Mouse (Mus musculus) kidney, adult 8-10 months (tissue): ENCODE data around the gene Eif4e.
A peak's percentile ranks its signal among the peaks of the same experiment; 100 is the strongest.

ENCODE experiments used
- DNase-seq, 2 experiments: peaks; one replicate each; pipeline ENCODE4 v3.0.0; 2022

Eif4e gene

DNA sequence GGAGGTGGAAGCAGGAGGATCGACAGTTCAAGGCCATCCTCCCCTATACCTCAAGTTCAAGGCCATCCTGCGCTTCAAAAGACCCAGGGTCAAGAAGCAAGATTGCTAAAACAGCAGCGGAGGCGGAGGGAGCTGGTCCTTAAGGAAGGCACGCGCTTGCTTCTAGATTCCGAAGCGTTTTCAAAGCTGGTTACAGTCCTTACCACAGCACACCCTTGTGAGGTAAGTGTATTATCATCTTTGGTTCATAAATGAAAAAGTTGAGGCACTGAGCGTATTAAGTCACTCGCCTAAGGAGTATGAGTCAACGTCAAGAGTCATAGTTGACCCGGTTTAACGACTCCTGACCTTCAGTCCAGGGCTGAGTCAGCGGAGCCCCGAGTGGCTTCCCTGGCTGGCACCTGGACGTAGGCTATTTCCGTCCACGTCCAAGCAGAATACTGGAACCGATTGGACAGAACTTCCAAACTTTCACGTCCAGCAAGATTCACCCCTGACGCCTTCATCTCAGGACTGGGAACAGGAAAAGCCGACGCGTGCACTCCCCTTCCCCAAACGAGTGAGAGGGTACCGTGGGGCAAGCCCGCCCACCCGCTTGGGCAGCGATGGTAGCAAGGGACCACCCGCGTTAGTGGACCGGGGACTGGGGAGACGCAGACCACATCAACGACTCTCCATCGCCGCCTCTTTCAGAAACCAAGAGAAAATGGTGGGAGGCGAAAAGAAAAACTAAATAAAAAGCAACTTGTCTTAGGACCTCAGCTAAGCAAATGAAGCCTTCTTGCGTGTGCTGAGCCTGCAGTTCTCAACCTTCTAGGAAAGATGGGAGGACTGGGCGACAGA lies at the start of gene Eif4e:
Gene Eif4e (plus strand): TSS at position 107 of the 843 bp plus-strand sequence.
- DNase-seq, result peak; percentile 74 to 84

DNA sequence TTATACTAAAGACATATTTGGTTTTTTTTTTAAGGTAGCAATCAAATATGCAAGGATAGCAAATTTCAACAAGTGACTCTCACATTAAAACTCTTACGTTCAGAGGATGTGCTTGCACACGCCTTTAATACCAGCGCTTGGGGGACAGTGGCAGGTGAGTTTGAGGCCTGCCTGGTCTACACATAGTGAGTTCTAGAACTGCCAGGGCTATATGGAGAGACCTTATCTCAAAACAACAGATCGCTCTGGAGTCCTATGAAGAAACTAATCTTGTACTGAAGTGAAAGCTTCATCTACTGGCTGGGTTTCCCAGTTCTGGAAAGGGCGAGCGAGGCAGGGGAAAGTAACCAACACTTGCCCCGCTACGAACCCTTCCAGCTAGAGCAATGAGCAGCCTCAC lies 46.5 kb upstream of the Eif4e start:
- no peak for DNase-seq

DNA sequence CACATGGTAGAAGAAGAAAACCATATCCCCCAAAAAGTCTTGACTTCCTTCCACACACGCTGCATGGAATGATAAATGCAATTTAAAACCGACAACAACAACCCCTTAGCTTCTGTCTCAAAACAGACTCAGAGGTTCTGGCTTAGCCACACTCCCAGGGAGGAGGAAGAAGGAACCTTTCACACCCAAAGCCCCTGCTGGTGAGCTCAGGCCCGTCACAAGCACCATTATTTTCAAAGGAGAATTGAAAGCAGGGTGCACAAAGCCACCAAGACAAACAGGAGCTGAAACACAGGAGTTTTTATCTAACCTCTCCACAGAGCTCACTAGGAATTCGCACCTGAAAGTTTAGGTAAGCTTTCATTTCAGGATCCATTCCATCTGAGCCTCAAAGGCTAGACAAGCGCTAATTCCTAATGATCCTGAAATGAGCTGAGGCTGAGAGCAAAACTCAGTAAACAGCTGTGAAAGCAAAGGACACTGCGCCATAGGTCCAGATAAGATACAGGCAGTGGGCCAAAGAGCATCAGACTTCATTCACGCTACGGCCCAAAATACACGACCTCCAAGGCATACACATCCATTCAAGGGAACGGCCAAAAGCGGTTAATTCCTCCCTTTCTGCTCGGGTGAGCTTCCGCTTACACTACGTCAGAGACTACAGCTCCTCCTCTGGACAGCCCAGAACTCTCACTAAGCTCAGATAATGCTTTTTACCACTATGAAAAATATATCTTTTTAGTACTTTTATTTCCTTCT lies 44.3 kb upstream of the Eif4e start:
- no peak for DNase-seq

DNA sequence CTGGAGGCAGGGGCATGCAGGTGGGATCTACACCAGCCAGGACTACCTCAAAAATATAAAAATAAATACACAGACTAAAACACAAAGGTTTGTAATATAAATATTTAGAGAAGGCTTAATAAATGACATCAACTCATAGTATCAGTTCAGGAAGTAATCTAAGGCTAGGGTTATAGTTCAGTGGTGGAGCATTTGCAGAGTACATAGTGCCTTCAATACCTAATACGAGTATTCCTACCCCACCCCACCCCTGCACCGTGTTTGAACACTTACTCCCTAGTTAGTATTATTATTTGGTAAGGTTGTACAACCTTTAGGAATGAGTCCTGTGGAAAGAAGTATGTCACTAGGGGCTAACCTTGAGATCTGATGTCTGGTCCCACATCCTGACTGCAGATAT lies 42.7 kb upstream of the Eif4e start:
- no peak for DNase-seq

DNA sequence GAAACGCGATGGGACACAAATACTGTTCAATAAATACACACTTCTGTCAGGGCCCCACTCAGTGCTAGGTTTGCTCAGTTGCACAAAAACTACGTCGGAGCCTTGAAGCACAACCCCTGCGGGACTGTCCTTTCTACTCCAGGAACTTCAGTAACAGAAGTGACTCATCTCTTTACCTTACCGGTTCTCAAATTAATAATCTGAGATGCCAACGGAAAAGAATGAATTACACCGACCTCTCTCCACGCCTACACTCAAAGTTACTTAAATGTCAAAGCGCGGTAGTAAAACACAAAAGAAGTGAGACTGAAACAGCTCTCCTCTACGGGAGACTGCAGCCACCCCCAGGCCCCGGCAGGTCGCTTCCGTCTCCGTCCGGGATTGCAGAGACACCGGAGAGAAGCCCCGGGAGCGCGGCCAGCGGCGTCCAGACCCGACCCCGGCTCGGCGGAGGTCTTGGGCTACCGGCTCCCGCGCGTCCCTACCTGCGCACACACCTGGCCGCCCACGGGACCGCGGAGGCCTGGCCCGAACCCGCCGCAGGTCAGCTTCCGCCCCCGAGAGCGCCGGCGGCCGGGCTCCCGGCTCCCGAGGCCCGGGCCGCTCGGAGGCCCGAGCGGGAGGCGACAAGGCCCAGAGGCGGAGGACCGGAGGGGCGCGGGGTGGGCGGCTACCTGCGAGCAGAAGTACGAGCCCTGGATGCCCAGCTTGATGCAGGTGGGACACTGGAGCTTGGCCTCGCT lies 37.2 kb upstream of the Eif4e start:
- DNase-seq, result peak in 1 of 2 experiments; percentile 24

DNA sequence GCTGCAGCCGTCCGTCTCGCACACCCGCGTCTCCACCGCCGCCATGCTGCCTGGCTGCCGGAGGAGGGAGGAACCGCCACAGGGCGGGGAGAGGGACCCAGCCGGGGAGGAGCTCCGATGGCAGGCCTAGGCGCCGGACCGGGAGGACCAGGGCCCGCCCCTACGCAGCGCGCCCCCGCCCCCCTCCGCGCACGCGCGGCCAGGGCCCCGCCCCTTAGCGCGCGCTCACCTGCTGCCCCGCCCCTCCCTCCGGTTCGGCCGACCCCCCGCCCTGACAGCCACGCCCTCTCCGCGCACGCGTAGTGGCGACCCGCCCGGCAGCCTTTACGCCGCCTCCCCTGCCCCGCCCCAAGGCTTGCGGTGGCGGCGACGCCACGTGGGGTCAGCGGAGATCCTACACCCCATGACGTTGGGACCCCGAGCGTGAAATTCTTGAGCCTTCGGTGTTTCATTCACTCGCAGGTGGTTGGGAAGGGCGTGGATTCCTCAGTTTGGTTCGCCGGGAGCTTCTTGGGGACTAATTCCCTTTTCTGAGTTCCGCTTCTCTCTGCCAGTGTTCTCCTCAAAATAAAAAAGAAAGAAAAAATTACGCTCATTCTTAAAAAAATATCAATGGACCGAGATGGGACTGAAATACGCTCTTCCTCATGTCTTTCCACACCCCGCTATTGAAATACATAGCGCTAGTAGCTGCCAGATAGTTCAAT lies 36.5 kb upstream of the Eif4e start, which contains the start of gene Metap1:
Gene Metap1 (minus strand): TSS at position 189 of the 707 bp plus-strand sequence.
- peak; percentile 93 for DNase-seq

DNA sequence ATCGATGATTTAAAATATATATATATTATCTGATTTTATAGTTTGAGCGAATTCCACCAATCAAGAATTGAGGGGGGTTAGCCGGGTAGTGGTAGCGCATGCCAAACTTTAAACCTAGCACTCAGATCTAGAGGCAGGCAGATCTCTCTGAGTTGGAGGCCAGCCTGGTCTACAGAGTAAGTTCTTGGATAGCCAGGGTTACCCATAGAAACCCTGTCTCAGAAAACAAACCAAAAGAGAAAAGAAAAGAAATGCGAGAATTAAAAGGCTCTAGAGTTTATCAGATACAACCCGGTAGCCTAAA lies 36.0 kb upstream of the Eif4e start:
- DNase-seq, result no peak

DNA sequence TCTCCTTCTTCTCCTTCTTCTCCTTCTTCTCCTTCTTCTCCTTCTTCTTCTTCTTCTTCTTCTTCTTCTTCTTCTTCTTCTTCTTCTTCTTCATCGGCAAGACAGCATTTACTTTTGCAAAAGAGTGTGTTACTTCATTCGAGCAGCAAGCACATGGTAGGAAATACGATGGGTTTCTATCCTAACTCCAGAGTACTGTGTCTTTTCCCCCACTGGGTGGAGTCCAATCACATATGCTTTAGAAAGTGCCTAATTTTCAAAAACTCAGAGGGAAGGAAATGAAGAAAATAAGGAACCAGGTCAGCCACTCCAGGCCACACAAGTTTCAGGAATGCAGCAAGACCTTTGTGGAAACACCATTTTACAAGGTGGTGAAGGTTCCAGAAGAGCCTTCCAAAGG lies 32.3 kb upstream of the Eif4e start:
- no peak for DNase-seq

DNA sequence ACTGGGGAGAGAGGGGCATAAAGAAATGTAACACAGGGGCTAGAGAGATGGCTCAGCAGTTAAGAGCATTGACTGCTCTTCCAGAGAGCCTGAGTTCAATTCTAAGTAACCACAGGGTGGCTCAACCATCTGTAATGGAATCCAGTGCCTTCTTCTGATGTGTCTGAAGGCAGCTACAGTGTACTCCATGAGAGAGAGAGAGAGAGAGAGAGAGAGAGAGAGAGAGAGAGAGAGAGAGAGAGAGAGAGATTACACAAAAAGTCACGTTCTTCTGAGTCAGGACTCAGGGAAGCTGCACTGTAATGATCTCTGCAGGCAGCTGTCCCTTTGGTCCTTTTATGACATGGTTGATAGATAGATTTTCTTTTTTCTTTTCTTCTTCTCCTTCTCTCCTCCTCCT lies 31.4 kb upstream of the Eif4e start:
- no peak for DNase-seq

DNA sequence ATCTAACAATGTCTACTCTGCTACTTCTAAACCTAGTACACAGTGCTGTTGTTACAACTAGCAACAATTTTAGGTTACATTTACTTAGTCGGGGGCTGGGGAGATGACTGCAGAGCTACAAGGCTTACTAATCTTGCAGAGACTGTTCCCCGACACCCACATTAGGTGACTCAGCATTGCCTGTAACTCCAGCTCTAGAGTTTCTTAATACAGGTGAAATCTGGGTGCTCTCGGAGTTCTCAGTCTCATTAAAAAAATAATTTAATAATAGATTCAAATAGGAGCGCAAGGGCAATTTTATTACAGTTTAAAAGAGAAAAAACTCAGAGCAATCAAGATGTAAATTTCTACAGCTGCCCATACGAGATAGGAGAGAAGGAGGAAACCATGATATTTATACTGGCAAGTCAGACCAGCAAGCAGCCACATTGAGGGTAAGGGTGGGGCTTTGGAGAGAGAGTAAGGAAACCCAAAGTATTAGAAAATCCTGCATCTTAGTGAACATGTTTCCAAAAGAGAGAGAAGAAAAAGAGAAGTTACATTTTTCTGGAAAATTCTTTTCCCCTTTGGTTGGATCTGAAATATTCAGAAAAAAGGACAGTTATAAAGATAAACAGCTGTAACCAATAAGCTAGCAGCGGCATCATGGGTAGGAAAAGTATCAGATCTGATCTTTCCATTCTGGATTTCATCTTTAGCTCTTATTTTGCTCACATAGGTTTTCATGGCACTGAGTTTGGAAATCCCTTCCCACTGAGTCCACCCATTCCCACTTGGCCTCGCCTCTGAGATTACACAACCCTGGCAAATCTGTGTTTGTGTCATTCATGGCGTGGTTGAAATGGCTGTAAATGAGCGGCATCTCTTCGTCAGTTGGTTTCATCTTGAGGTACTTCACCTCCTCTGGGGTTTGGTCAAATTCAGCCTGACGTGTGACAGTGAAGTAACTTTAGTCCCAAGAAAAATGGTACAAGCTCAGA lies 30.5 kb upstream of the Eif4e start:
- no peak for DNase-seq

DNA sequence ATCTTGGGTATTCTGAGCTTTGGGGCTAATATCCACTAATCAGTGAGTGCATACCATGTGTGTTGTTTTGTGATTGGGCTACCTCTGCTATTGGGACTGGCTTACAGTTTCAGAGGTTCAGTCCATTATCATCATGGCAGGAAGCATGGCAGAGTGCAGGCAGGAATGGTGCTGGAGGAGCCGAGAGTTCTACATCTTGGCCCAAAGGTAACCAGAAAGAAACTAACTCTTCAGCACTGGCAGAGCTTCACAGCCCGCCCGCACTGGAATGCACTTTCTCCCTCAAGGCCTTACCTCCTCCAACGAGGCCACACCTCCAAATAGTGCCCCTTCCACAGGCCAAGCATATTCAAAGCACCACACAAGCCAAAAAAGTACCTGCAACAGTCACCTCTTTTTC lies 27.2 kb upstream of the Eif4e start:
- DNase-seq, result no peak

DNA sequence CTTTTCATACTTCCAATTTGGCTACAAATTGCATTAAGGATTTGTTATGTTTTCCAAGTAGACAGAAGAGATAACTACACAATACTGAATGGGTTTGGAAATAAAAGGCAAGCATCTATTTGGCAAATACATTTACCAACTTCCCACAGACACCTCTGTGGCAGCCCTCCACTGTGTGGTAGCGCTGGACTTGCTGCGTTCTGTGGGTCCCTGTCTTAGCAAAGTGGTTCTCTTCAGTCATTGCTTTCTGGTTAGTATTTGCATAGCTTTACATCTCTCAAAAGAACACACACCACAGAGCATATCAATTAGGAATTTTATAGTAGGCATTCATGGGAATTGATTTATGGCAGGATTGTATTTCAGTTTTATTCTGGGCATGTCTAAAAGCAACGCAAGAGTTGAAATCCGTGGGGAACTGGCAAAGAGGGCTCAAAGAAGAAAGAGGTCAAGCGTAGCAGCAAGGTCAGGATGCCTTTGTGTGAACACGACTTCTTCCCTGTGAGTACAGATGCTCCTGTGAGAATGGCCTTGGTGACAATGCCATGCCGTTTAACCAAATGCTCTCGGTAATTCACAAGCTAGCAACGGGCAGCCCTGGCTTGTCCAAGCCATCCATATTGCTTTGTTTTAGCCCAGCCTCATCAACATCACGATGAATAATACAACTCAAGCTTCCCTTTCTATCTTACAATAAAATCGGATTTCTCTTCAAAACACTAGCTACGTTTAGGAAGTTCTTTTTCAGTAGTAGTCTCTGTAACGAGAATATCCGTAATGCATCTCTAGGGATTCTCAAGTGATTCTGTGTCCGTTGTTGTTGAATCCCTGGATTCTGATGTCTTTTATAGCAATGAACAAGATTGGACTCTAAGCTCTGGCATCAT lies 25.9 kb upstream of the Eif4e start:
- DNase-seq, result no peak

DNA sequence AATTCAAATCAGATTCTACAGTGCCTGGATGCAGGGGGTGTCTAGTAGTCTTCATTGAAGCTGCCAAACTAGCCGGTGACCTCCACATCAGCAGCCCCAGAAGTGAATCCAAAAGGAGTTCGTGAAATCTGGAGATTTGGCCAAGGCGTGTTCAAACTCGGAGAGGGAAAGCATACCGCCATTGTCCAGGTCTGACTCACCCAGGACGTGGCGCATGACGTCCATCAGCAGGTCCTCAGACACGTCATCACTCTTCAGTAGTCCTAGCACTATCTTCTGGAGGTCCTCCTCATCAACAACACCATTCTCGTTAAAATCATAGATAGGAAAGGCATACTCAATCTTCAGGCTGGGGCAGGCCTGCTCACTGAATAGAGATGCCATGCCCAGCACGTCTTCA lies 22.2 kb upstream of the Eif4e start:
- no peak for DNase-seq

DNA sequence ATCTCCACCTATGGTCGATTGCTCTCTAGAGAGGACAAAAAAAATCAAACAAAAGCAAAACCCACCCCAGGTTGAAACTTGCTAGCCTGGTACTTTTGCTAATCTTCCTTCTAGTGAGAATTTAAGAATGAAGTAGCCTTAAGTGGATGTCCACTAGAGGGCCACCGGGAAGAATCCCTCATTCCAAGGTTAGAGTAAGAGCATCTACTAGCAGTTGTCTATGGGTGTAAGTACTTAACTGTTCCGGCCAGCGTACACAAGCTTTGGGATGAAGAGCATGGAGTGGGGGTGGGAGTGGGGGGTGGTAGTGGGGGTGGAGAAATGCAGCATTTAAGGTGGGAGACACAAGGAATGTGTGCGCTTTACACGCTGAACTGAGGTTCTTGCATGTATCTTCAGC lies 19.2 kb upstream of the Eif4e start:
- peak; percentile 24 to 62 for DNase-seq

DNA sequence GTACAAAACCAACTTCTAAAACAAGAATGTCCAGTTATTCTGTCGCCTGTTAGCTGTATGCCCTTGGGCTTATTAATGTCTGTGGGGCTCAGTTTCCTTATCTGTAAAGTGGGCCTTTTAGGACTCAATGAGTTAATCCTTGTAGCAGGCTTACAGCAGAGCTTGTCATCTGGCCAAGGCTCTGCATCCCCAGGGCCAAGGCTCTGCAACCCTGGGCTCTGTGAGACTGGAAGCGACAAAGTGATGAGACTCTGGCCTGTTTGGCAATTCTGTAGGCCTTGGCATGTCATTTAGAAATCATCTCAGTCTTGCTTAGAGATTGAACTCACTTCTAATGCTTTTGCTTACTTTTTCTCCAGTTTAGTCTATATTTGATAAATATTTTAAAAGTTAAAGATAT lies 16.4 kb upstream of the Eif4e start:
- no peak for DNase-seq

DNA sequence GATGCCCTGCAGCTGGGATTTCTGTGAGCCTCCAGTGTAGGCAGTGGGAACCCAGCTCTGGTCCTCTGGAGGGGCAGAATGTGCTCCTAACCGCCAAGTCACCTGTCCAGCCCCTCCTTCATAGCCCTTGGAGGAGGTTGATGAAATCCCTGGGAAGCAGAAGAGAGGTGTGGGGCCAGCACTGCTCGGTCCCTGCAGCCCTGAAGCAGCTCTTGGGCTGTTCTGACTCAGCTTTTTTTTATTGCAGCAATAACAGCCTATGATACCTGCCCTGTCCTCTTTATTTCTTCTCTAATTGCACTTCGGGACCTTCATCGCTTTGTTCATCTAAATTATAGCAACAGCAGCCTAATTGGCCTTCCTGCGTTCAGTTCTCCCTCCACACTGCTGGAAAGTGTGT lies 15.5 kb upstream of the Eif4e start:
- DNase-seq, result no peak

DNA sequence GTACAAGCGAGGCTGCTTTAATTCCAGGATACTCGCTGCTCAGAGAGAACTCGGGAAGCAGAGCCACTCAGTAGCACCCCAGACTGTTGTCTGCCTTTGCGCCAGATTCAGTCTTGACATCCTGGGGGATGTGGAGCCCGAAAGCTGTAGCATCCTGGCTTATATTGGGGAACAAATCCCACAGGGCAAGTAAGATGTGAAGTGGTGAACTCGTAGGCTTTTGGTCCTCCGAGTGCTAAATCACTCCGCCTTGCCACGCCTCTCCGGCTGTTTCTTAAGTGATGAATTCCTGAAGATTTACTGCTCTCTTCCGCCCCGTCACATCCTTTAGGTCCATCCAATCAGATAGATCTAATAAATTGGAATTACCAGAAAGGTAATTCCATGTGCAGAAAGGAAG lies 12.7 kb upstream of the Eif4e start:
- no peak for DNase-seq

DNA sequence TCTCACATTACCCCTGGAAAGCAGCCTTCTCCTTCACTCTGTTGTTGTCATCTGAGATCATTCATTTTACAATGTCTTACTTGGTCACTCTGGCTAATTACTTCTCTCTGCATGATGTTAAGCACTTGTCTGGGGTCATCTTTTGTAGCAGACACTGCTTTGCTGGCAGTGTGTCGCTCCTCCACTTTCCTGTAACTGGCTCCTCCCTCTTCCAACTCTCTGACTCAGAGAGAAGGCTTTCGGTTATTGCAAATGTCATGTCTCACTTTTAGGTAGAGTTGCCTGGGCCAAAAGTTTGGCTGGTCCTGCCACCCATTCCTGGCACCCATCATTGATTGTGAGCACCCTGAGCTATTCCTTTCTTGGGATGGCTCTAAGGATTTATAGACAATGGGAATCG lies 11.2 kb upstream of the Eif4e start:
- no peak for DNase-seq

DNA sequence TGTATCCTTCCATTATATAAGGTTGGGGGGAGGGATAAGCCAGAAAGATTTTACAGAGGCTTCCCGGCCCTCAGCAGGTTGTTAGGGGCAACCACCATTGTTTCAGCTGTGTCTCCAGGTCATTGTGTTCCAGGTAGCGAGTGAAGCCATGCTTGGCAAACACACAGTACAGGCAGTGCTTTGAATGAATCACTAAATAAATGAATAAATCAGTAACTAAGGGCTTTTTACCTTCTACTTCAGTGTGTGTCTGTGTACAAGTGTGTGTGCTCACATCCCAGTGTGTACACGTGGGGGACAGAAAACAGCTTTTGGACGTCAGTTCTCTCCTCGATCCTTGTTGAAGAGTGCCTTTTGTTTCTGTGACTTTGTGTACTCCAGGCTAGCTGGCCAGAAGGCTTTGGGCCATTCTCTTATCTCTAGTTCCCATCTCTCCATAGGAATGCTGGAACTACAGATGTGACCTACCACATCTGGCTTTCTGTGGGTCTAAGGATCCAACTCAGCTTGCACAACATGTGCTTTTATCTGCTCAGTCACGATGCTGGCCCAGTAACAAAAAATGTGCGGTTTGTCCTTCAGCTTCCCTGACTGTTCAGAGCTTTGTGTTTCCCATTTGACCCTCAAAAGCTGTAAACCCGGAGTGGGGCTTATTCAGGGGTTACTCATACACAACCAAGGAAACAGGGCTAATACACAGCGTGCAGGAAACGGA lies 10.2 kb upstream of the Eif4e start:
- DNase-seq, result no peak

DNA sequence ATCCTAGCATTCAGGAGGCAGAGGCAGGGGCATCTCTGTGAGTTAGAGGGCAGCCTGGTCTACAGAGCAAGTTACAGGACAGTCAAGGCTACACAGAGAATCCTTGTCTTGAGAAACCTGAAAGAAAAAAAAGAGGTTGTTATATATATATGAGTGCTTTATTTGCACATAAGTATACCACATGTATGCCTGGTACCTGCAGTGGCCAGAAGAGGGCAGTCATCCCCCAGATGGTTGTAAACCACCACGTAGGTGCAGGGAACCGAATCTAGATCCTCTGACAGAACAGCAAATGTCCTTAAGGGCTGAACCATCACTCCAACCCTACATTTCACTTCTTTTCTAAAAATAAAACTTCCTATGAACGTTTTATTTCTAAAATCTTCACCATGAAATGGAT lies 8.1 kb upstream of the Eif4e start:
- peak in 1 of 2 experiments; percentile 33 for DNase-seq
